Mouse (Mus musculus) layer of hippocampus, adult 2 months (tissue): ENCODE measurements around the gene Gm10645. TPM values are rescaled to one million over a fixed set of nuclear protein-coding genes. Genes with fewer than 3 reads are reported as not detected.

Experiments
- DNase-seq, 2 experiments: peaks; one replicate each; pipeline ENCODE4 v3.0.0; 2022; ENCODE audit warnings: low spot score in 2 of 2
- H3K27ac ChIP-seq: fragments of 200-600 bp; 2 replicates; pipeline ENCODE4 v1.8.1; 2022
- H3K4me3 ChIP-seq: fragments of 200-600 bp; 2 replicates; pipeline ENCODE4 v1.8.1; 2022; ENCODE audit warnings: mild to moderate bottlenecking
- CTCF ChIP-seq: fragments of 200-600 bp; conservative IDR thresholded peaks from 2 replicates; pipeline ENCODE4 v1.8.1; 2022; ENCODE audit warnings: antibody characterized with exemption, mild to moderate bottlenecking, moderate library complexity
- total RNA-seq, 2 experiments: library from RNA; stranded (reverse); gene quantifications; 2 replicates each; pipeline ENCODE4 v1.2.3; 2021

The Gm10645 gene
- total RNA-seq, 2 experiments from 2014 or later, result 1.1 to 1.4 TPM

DNA sequence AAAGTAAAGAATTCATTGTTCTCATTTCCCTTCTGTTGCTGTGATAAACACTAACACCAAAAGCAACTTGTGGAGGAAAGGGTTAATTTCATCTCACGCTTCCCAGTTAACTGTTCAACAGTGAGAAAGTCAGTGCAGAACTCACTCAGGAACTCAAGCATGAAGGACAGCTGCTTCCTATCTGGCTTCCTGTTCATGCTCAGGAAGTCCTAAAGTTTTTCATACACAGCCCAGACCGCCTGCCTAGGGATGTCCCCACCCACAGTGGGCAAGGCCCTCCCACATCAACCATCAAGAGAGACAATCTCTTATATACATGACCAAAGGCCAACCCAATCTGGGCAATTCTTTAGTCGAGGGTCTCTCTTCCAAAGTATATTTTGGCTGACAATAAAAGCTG lies 7.0 kb downstream of the Gm10645 start:
- no peak for TF ChIP-seq CTCF
- Histone ChIP-seq H3K4me3 (no peak overlapping the region), H3K27ac (no peak overlapping the region)
- DNase-seq, result no peak

DNA sequence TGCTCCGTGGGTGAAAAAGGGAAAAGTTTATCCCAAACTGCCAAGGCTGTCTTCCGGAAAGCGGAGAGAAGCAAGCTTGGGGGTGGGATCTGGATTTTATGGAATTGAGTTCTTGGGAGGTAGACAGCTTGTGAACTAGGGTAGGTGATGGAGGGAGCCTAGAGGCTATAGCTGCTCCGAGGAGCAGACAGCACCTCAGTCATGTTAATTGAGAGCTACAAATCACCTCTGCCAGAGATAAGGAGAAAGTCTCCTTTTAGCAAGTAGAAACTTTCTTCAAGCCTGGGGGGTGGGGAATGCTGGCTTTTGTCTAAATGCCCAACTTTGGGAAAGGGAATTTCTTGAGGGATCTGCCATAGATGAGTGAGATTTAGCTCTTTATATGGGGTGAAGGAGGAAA lies 10.9 kb downstream of the Gm10645 start:
- no peak for DNase-seq
- H3K27ac ChIP-seq, result no peak overlapping the region
- TF ChIP-seq CTCF, result no peak
- no peak overlapping the region for H3K4me3 ChIP-seq

DNA sequence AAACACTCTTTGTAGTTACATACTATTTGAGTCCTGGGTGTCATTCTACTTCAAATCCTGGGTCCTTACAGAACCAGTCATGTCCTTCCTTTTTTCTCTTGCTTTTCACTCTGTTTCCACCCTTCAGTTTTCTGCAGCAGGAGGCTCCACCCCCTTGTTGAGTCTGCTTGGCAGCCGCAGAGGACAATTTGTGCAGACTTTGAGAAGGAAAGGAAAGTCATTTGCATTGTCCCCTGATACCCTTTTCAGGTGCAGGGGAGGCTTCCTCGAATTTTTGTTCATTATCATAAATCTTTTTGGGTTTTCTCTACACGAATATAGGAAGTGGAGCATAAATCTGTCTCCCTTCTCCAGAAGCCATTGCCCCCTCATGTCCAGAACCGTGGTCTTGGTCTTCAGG lies 13.5 kb downstream of the Gm10645 start:
- H3K27ac ChIP-seq, result no peak overlapping the region
- H3K4me3 ChIP-seq, result no peak overlapping the region
- no peak for DNase-seq
- no peak for TF ChIP-seq CTCF

DNA sequence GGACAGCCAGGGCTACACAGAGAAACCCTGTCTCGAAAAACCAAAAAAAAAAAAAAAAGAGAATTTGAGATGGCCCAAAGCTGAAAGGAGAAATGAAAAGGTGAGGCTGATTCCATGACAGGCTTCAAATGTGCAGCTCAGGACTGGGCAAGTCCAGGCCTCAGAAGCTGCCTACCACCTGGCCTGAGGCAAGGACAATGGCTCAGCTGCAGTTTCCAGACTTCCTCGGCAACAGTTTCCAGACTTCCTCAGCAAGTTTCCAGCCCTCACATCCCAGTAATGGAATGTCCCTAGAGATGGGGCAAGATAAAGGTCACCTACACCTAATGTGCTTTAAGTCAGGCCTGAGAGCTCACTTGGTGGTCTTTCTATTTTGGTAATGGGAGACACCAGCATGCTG lies 13.9 kb downstream of the Gm10645 start:
- H3K4me3 ChIP-seq, result no peak overlapping the region
- no peak for DNase-seq

GRCm38 (mm10) chr8:83149124-83149523 lies 16.8 kb downstream of the Gm10645 start:
- Histone ChIP-seq H3K27ac (no peak overlapping the region), H3K4me3 (no peak overlapping the region)
- no peak for DNase-seq
- TF ChIP-seq CTCF, result no peak

More for the DNA sequence above, 13.9 kb downstream of the Gm10645 start:
- H3K27ac ChIP-seq, result no peak overlapping the region
- no peak for TF ChIP-seq CTCF

GRCm38 (mm10) chr8:83145421-83145820 lies 20.5 kb downstream of the Gm10645 start:
- no peak overlapping the region for H3K27ac ChIP-seq
- TF ChIP-seq CTCF, result no peak
- DNase-seq, result no peak
- no peak overlapping the region for H3K4me3 ChIP-seq

DNA sequence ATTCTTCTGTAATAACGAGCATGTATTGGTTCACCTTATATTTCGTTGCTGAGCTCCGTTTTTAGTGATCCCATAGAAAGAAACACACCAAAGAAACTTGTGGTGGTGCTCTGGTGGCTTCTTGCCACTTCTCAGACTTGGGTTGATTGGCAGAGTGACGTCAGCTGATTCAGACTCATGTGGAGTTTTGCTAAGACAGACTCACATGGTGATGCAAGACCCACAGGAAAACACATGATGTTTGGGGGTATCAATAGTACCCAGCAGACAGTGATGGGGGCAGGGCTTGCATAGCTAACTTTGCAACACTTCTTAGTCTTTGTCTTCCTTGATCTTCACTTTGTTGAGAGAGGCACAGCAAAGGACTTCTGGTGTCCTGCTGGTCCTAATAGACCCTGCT lies 21.4 kb downstream of the Gm10645 start:
- Histone ChIP-seq H3K4me3 (no peak overlapping the region), H3K27ac (no peak overlapping the region)
- DNase-seq, result no peak
- no peak for TF ChIP-seq CTCF

DNA sequence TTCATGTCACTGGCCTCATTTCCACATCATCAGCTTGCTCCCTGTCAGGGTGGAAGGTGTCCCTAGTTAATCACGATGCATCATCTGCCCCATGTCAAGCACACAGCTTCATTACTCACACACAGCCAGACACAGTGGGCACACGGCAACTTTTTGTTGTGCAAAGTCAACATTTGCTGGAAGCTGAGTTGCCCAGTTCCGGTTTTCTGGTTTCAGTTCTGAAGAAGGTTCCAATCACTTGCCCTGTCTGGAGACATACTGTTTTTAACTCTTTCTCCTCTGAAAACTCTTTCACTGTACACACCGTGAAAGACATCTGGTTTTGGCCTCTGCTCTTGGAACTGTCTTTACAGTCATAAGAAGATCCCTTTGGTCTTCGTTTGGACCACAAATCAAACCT lies 24.6 kb downstream of the Gm10645 start:
- no peak for DNase-seq
- H3K4me3 ChIP-seq, result no peak overlapping the region
- peak overlapping the region; percentile 57 for H3K27ac ChIP-seq
- TF ChIP-seq CTCF, result no peak

- no peak for TF ChIP-seq CTCF
- DNase-seq, result no peak
- peak overlapping the region; percentile 59; the same call in 1 of the 2 replicates for H3K27ac ChIP-seq
- H3K4me3 ChIP-seq, result no peak overlapping the region
These were observed 25.3 kb downstream of the Gm10645 start for GRCm38 (mm10) chr8:83140701-83141111.

DNA sequence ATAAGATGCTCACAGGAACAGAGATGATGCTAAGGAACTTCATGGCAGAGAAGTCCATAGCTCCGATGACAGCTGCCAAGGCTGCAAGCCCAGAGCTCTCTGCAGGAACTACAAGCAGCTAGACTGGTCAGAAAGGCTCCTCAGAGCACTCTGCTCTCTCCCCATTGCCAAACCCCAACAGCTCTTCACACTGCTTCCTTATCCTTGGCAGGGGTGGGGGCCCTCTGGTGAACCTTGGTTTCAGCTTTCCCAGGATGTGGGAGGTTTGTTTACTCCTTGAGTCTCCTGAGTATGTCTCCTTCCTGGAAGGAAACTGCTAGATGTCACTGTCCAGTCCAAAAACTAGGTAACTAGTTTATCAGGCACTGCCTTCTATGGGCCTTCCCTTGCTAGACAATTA lies 25.9 kb downstream of the Gm10645 start:
- no peak for DNase-seq
- Histone ChIP-seq H3K4me3 (no peak overlapping the region), H3K27ac (peak overlapping the region; percentile 59; the same call in 1 of the 2 replicates)
- TF ChIP-seq CTCF, result no peak

DNA sequence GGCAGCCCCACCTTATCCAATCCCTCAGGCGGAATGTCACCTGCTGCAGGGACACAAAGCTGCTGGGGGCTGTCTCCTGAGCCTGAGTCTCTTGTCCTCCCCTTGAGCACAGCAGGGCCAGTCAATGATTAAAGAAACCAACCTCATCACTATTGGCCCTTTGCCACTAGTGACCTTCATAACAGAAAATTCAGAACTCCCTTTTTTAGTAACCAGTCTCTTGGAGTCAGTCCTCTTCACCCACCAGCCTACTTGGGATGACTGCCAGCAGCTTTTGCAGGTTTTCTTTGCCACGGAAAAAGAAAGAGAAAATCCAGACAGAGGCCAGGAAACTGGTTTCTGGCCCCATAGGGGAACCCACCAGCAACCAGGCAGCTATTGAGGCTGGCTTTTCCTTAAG lies 30.9 kb downstream of the Gm10645 start:
- no peak for TF ChIP-seq CTCF
- Histone ChIP-seq H3K4me3 (no peak overlapping the region), H3K27ac (no peak overlapping the region)
- DNase-seq, result no peak

Other genes with a start within 250 kb of the Gm10645 start
- gene Tbc1d9, start 818 bp downstream of the Gm10645 start, total RNA-seq, result 10 to 100 TPM; 64.3 to 65.7 TPM
- gene Ucp1, start 124.2 kb upstream of the Gm10645 start, total RNA-seq, result not detected
- 10 to 100 TPM; 14.7 to 16.6 TPM for gene Elmod2, start 166.3 kb upstream of the Gm10645 start, total RNA-seq
- gene Mgat4d, start 182.3 kb upstream of the Gm10645 start, total RNA-seq, result not detected
- 1 to 10 TPM; 7.8 to 8.3 TPM for gene Clgn, start 223.7 kb upstream of the Gm10645 start, total RNA-seq